Mouse (Mus musculus) midbrain, embryonic 15.5 days (tissue): ENCODE data around the gene Robo3. TPM values are rescaled to one million over a fixed set of nuclear protein-coding genes. Genes with fewer than 3 reads are reported as not detected.

Experiments
- ATAC-seq: fragments of 200-750 bp; cut with Nextera tagmentation; replicated peaks from 2 replicates; pipeline ENCODE4 v1.8.0; 2017; ENCODE audit warnings: moderate TSS enrichment
- H3K27ac ChIP-seq: fragments of 300-500 bp; sonication (generic); 2 replicates; pipeline ENCODE4 v1.5.1; 2015; ENCODE audit warnings: mild to moderate bottlenecking, inconsistent platforms
- H3K27me3 ChIP-seq: fragments of 300-500 bp; sonication (generic); replicated peaks from 2 replicates; pipeline ENCODE4 v1.6.1; 2015; ENCODE audit warnings: inconsistent platforms
- H3K36me3 ChIP-seq: fragments of 300-500 bp; sonication (generic); replicated peaks from 2 replicates; pipeline ENCODE4 v1.6.1; 2015; ENCODE audit warnings: inconsistent platforms
- H3K4me1 ChIP-seq: fragments of 300-500 bp; sonication (generic); 2 replicates; pipeline ENCODE4 v1.6.1; 2015; ENCODE audit warnings: inconsistent platforms
- H3K4me2 ChIP-seq: fragments of 300-500 bp; sonication (generic); 2 replicates; pipeline ENCODE4 v1.6.1; 2015; ENCODE audit warnings: inconsistent platforms, mild to moderate bottlenecking, moderate library complexity
- H3K4me3 ChIP-seq: fragments of 300-500 bp; sonication (generic); 2 replicates; pipeline ENCODE4 v1.5.1; 2015; ENCODE audit warnings: mild to moderate bottlenecking, inconsistent platforms
- H3K9ac ChIP-seq: fragments of 300-500 bp; sonication (generic); 2 replicates; pipeline ENCODE4 v1.6.1; 2015; ENCODE audit warnings: mild to moderate bottlenecking, inconsistent platforms
- H3K9me3 ChIP-seq: fragments of 300-500 bp; sonication (generic); 2 replicates; pipeline ENCODE4 v1.6.1; 2016; ENCODE audit warnings: inconsistent platforms
- WGBS: fragments of 180-500 bp; shearing (Covaris S2); methylation state at CpG from one replicate; pipeline ENCODE4 v1.1.7; 2015; ENCODE audit warnings: mixed read lengths; 5-methylcytosine and 5-hydroxymethylcytosine counted together
- polyA plus RNA-seq: library from polyadenylated mRNA; unstranded; fragments of >200 nt; fragmentation: Nextera tagmentation; extraction: Ambion mirVana; gene quantifications from 2 replicates; pipeline ENCODE4 v1.2.1, GENCODE M21; 2015

Robo3 gene
- polyA plus RNA-seq, 1 experiment from 2014 or later = 4.8 TPM

- H3K27ac ChIP-seq = no peak overlapping the region
- ATAC-seq = peak; percentile 62
- no peaks in the 10 kb centered on the region; the same call in 1 of the 2 replicates for H3K4me1 ChIP-seq
- H3K9ac ChIP-seq = no peak overlapping the region
- 0 out of 2 replicates have a peak overlapping the region, but pooled peaks have one; percentile 27 for H3K4me3 ChIP-seq
- peaks cover 11% of the 10 kb centered on the region for H3K27me3 ChIP-seq
- peak overlapping the region; percentile 51 for H3K4me2 ChIP-seq
- 25% methylated on average over 12 of the region's 12 CpGs for WGBS
- no peaks in the 10 kb centered on the region for H3K9me3 ChIP-seq
- H3K36me3 ChIP-seq = no peaks in the 10 kb centered on the region
These were observed 11.8 kb downstream of the Robo3 start for GRCm38 (mm10) chr9:37421239-37421638.

GRCm38 (mm10) chr9:37420676-37421075, 12.4 kb downstream of the Robo3 start:
- Histone ChIP-seq H3K9ac (peak overlapping the region; percentile 22; the same call in 1 of the 2 replicates), H3K4me2 (peak overlapping the region; percentile 51), H3K27me3 (peaks cover 11% of the 10 kb centered on the region), H3K9me3 (no peaks in the 10 kb centered on the region), H3K27ac (no peak overlapping the region), H3K36me3 (no peaks in the 10 kb centered on the region), H3K4me1 (no peaks in the 10 kb centered on the region; the same call in 1 of the 2 replicates), H3K4me3 (peak overlapping the region; percentile 27)
- WGBS = under 1% methylated on average over 27 of the region's 27 CpGs
- ATAC-seq = peak; percentile 92

DNA sequence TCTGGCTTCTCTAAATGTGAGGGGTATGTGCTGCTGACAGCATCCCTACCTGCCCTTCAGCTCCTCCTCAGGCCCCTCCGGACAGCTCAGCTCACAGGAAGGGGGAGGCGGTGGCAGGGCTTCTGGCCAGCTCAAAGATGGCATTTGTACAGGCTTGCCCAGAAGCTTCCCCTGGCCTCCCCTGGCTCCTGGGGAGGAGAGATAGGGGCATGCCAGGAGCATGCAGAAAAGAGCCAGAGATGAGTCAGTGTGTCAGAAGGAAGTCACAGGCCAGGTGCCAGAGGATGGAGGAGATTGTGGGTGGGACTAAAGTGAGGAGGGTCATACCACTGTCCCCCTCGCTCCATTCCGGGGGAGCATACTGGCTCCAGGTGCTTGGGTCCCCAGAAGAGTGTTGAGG, 14.3 kb downstream of the Robo3 start:
- no peak overlapping the region for H3K4me3 ChIP-seq
- H3K9ac ChIP-seq = no peak overlapping the region
- H3K27me3 ChIP-seq = peaks cover 11% of the 10 kb centered on the region
- H3K27ac ChIP-seq = no peak overlapping the region
- ATAC-seq = no peak
- H3K4me1 ChIP-seq = no peaks in the 10 kb centered on the region; the same call in 1 of the 2 replicates
- no peak overlapping the region for H3K4me2 ChIP-seq
- H3K36me3 ChIP-seq = no peaks in the 10 kb centered on the region
- no peaks in the 10 kb centered on the region for H3K9me3 ChIP-seq
- 82% methylated on average over 4 of the region's 4 CpGs for WGBS

DNA sequence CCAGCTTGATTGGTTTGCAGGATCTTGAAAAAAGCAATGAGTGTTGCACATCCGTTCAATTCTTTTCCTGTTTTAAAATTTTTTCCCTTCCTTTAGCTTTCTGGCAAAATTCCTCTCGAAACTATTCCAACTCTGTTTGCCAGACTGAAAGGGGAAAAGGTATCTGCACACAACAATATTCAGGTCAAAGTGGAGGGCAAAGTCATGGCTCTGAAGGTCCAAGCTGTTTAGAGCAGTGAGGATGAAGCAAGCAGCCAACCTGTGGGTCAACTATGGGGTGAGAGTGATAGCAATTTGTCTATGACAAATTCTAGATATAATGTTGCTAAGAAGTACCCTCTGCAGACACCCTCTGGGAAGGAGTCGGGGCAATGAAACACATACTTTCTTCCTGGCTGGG, 18.4 kb downstream of the Robo3 start:
- WGBS = 74% methylated on average over 3 of the region's 3 CpGs
- H3K4me3 ChIP-seq = no peak overlapping the region
- H3K4me2 ChIP-seq = no peak overlapping the region
- H3K27ac ChIP-seq = no peak overlapping the region
- no peaks in the 10 kb centered on the region for H3K27me3 ChIP-seq
- no peak for ATAC-seq
- H3K9me3 ChIP-seq = no peaks in the 10 kb centered on the region
- H3K36me3 ChIP-seq = no peaks in the 10 kb centered on the region
- H3K4me1 ChIP-seq = no peaks in the 10 kb centered on the region
- no peak overlapping the region for H3K9ac ChIP-seq

GRCm38 (mm10) chr9:37412989-37413388, 20.1 kb downstream of the Robo3 start:
- Histone ChIP-seq H3K36me3 (no peaks in the 10 kb centered on the region), H3K4me2 (no peak overlapping the region), H3K27me3 (no peaks in the 10 kb centered on the region), H3K9me3 (no peaks in the 10 kb centered on the region), H3K4me1 (peaks cover 3% of the 10 kb centered on the region; the same call in 1 of the 2 replicates), H3K27ac (no peak overlapping the region), H3K9ac (no peak overlapping the region), H3K4me3 (no peak overlapping the region)
- ATAC-seq = no peak
- 61% methylated on average over 3 of the region's 3 CpGs for WGBS

- H3K27me3 ChIP-seq = no peaks in the 10 kb centered on the region
- H3K27ac ChIP-seq = no peak overlapping the region
- no peak overlapping the region for H3K4me2 ChIP-seq
- H3K9me3 ChIP-seq = no peaks in the 10 kb centered on the region
- 77% methylated on average over 8 of the region's 8 CpGs for WGBS
- peaks cover 7% of the 10 kb centered on the region; the same call in 1 of the 2 replicates for H3K4me1 ChIP-seq
- no peaks in the 10 kb centered on the region for H3K36me3 ChIP-seq
- no peak overlapping the region for H3K9ac ChIP-seq
- no peak overlapping the region for H3K4me3 ChIP-seq
- ATAC-seq = no peak
These were observed 23.2 kb downstream of the Robo3 start for GRCm38 (mm10) chr9:37409698-37410445.

DNA sequence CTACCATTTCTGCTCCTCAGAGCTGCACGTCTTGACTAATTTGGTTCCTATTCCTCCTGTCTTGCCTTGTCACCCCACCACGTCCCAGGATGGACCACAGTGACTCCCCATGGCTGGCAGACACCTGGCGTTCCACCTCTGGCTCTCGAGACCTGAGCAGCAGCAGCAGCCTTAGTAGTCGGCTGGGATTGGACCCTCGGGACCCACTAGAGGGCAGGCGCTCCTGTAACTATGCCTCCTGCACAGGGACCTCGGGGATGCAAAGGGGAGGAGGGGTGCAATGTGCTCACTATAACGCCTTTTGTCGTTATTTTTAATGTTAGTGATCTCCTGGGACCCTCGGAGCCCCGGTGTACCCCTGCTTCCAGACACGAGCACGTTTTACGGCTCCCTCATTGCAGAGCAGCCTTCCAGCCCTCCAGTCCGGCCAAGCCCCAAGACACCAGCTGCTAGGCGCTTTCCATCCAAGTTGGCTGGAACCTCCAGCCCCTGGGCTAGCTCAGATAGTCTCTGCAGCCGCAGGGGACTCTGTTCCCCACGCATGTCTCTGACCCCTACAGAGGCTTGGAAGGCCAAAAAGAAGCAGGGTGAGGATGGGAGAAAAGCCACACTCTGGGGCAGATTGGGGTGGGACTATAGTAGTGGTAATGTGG, 25.1 kb downstream of the Robo3 start:
- H3K9me3 ChIP-seq = no peaks in the 10 kb centered on the region
- peak; percentile 76 for ATAC-seq
- H3K4me3 ChIP-seq = peak overlapping the region; percentile 13; the same call in 1 of the 2 replicates
- peak overlapping the region; percentile 43 for H3K4me2 ChIP-seq
- 12% methylated on average over 19 of the region's 19 CpGs for WGBS
- peaks cover 7% of the 10 kb centered on the region; the same call in 1 of the 2 replicates for H3K4me1 ChIP-seq
- no peak overlapping the region for H3K9ac ChIP-seq
- no peak overlapping the region for H3K27ac ChIP-seq
- H3K27me3 ChIP-seq = no peaks in the 10 kb centered on the region
- no peaks in the 10 kb centered on the region for H3K36me3 ChIP-seq

- no peak overlapping the region for H3K4me2 ChIP-seq
- no peak overlapping the region for H3K27ac ChIP-seq
- 0% methylated on average over 1 of the region's 1 CpGs for WGBS
- peaks cover 7% of the 10 kb centered on the region; the same call in 1 of the 2 replicates for H3K4me1 ChIP-seq
- no peaks in the 10 kb centered on the region for H3K36me3 ChIP-seq
- no peak overlapping the region for H3K4me3 ChIP-seq
- H3K9ac ChIP-seq = no peak overlapping the region
- H3K9me3 ChIP-seq = no peaks in the 10 kb centered on the region
- no peaks in the 10 kb centered on the region for H3K27me3 ChIP-seq
- ATAC-seq = peak; percentile 43; the same call in 1 of the 2 replicates
These were observed 26.7 kb downstream of the Robo3 start for GRCm38 (mm10) chr9:37406372-37406771.

- H3K9me3 ChIP-seq = no peaks in the 10 kb centered on the region
- ATAC-seq = no peak
- peaks cover 3% of the 10 kb centered on the region; the same call in 1 of the 2 replicates for H3K4me1 ChIP-seq
- WGBS = 88% methylated on average over 7 of the region's 7 CpGs
- no peak overlapping the region for H3K4me2 ChIP-seq
- no peaks in the 10 kb centered on the region for H3K36me3 ChIP-seq
- no peak overlapping the region for H3K4me3 ChIP-seq
- no peaks in the 10 kb centered on the region for H3K27me3 ChIP-seq
- no peak overlapping the region for H3K9ac ChIP-seq
- no peak overlapping the region for H3K27ac ChIP-seq
These were observed 30.0 kb downstream of the Robo3 start for GRCm38 (mm10) chr9:37403011-37403410.

- H3K27me3 ChIP-seq = no peaks in the 10 kb centered on the region
- no peaks in the 10 kb centered on the region for H3K36me3 ChIP-seq
- no peaks in the 10 kb centered on the region for H3K9me3 ChIP-seq
- no peak overlapping the region for H3K9ac ChIP-seq
- H3K4me2 ChIP-seq = no peak overlapping the region
- H3K4me3 ChIP-seq = no peak overlapping the region
- 93% methylated on average over 7 of the region's 7 CpGs for WGBS
- H3K27ac ChIP-seq = no peak overlapping the region
- H3K4me1 ChIP-seq = no peaks in the 10 kb centered on the region
- no peak for ATAC-seq
These were observed 30.5 kb downstream of the Robo3 start for GRCm38 (mm10) chr9:37402501-37402900.

DNA sequence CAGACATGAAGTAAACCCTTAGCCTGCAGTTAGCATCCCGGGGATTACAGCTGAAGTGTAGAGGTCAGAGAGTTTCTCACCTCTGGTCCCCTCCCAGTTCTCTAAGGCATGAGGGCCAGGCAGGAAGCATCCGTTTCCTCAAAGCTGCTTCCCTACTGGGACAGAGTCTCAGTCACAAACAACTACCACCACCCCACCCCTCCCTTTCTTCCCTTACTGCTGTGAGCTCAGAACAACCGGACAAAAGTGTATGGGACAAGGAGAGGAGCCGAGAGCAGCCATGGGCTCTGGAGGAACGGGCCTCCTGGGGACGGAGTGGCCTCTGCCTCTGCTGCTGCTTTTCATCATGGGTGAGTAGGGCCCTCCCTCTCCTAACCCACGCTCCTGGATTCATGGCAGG, 31.2 kb downstream of the Robo3 start, which contains the start of gene Robo4:
Gene Robo4, plus strand, starts transcription at position 96 of the 400 bp plus-strand sequence.
- no peak within 1 kb of the TSS for H3K27ac ChIP-seq
- H3K9me3 ChIP-seq = no peaks in the 10 kb centered on the region
- no peak for ATAC-seq
- WGBS = 12% methylated on average over 7 of the region's 7 CpGs
- no peaks in the 10 kb centered on the region for H3K4me1 ChIP-seq
- no peaks in the 10 kb centered on the region for H3K36me3 ChIP-seq
- H3K4me3 ChIP-seq = no peak within 1 kb of the TSS
- no peaks in the 10 kb centered on the region for H3K27me3 ChIP-seq
- H3K4me2 ChIP-seq = no peak within 1 kb of the TSS
- H3K9ac ChIP-seq = no peak within 1 kb of the TSS

- H3K4me3 ChIP-seq = no peak overlapping the region
- H3K9ac ChIP-seq = no peak overlapping the region
- H3K27ac ChIP-seq = no peak overlapping the region
- no peaks in the 10 kb centered on the region for H3K27me3 ChIP-seq
- no peak for ATAC-seq
- no peaks in the 10 kb centered on the region for H3K36me3 ChIP-seq
- H3K9me3 ChIP-seq = no peaks in the 10 kb centered on the region
- no peak overlapping the region for H3K4me2 ChIP-seq
- WGBS = 56% methylated on average over 2 of the region's 2 CpGs
- H3K4me1 ChIP-seq = no peaks in the 10 kb centered on the region
These were observed 32.5 kb downstream of the Robo3 start for GRCm38 (mm10) chr9:37400585-37400984.
